8 mouse cellular contexts compared by ENCODE assay signal in the genomic region with DNA sequence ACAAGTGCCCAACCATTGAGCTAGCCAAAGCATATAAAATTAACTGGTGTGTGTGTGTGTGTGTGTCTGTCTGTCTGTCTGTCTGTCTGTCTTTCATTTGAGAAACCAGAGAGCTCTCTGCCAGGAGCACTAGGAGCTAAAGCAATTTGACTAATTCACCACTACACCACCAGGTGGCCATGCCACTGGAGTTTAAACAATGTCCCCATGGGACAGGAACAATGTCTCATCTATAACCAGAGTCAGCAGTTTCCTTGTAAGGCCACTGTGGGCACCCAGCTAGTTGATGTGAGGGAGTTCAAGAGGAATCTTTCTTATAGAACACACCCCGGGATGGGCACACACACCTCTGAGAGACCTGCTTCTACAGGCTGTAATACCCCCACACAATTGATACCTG. TPM values are rescaled to one million over a fixed set of nuclear protein-coding genes. Genes with fewer than 3 reads are reported as not detected.
DNase-seq lines count a peak whose midpoint lies in the region; ATAC-seq and TF ChIP-seq lines count a peak whose summit lies in the region.

No protein-coding gene starts in this region.

- no peak overlapping the region for H3K27ac ChIP-seq in hindbrain, embryonic 16.5 days (ENCODE audit: low read depth, low read length)
- H3K27ac ChIP-seq in hindbrain, embryonic 10.5 days = no peak overlapping the region
- H3K27ac ChIP-seq in CH12.LX (ENCODE audit: insufficient read depth, low read depth) = 0 out of 2 replicates have a peak overlapping the region, but pooled peaks have one; percentile 5
- no peak overlapping the region for H3K27ac ChIP-seq in forebrain, embryonic 11.5 days (ENCODE audit: low read depth, low read length)

- in situ Hi-C loops in CH12.LX (cut with MboI; ENCODE audit: low pct_ligation_motif_present, low pct_unique_long_range_greater_than_20kb, low sequenced_read_pairs) = no loop called here

- no peak for TF ChIP-seq POLR2A in CH12.LX (IDR thresholded peaks at IDR 0.05; ENCODE audit: low read depth, low read length)

- H3K27me3 ChIP-seq in hindbrain, embryonic 16.5 days (replicated peaks; ENCODE audit: control insufficient read depth, insufficient read depth, low read length) = no peaks in the 10 kb centered on the region
- H3K27me3 ChIP-seq in hindbrain, embryonic 10.5 days (ENCODE audit: insufficient read depth, poor library complexity, severe bottlenecking) = no peaks in the 10 kb centered on the region
- no peaks in the 10 kb centered on the region for H3K27me3 ChIP-seq in CH12.LX (replicated peaks)
- no peaks in the 10 kb centered on the region for H3K27me3 ChIP-seq in splenic B cell, adult 2 months (ENCODE audit: control insufficient read depth, insufficient read depth, low read length, poor library complexity, severe bottlenecking)
- no peaks in the 10 kb centered on the region for H3K27me3 ChIP-seq in forebrain, embryonic 11.5 days (ENCODE audit: control insufficient read depth, insufficient read depth, low read length)

- no peaks in the 10 kb centered on the region for H3K4me1 ChIP-seq in hindbrain, embryonic 16.5 days (ENCODE audit: control insufficient read depth, insufficient read depth, low read depth, low read length)
- H3K4me1 ChIP-seq in hindbrain, embryonic 10.5 days (replicated peaks) = peaks cover 20% of the 10 kb centered on the region
- H3K4me1 ChIP-seq in CH12.LX (ENCODE audit: control insufficient read depth in 1 of 2, insufficient read depth in 2 of 2) = peaks cover 33 to 60% of the 10 kb centered on the region in 2 experiments
- no peaks in the 10 kb centered on the region for H3K4me1 ChIP-seq in forebrain, embryonic 11.5 days (replicated peaks; ENCODE audit: control insufficient read depth, insufficient read depth, low read length)

- H3K4me3 ChIP-seq in hindbrain, embryonic 16.5 days (ENCODE audit: low read length) = no peak overlapping the region
- no peak overlapping the region for H3K4me3 ChIP-seq in hindbrain, embryonic 10.5 days
- no peak overlapping the region for H3K4me3 ChIP-seq in CH12.LX (replicated peaks in 1 of 3; ENCODE audit: low read depth in 2 of 3, low read length in 2 of 3, poor library complexity in 1 of 3)
- H3K4me3 ChIP-seq in forebrain, embryonic 11.5 days (ENCODE audit: low read depth, low read length) = no peak overlapping the region

- DNase-seq in hindbrain, embryonic 10.5 days (ENCODE audit: low spot score) = no peak
- DNase-seq in CH12.LX (ENCODE audit: extremely low read depth) = peak; percentile 87
- DNase-seq in c-Kit-positive CD71-negative TER-119-negative erythroid progenitor cells, embryonic 14.5 days (ENCODE audit: low read depth) = peak; percentile 25
- DNase-seq in kidney, postnatal 25 days = peak; percentile 67 to 72
- peak; percentile 73 for DNase-seq in splenic B cell, adult 2 months (ENCODE audit: low read depth, low spot score)
- no peak for DNase-seq in forebrain, embryonic 11.5 days (ENCODE audit: low spot score)
- no peak for DNase-seq in gastrocnemius, adult 18-20 months (ENCODE audit: low spot score)

- peak; percentile 57 for TF ChIP-seq RAD21 in CH12.LX (IDR thresholded peaks at IDR 0.05; ENCODE audit: low read depth, low read length)

- H3K79me2 ChIP-seq in CH12.LX (replicated peaks; ENCODE audit: control insufficient read depth, extremely low read depth, insufficient read depth, poor library complexity, severe bottlenecking) = no peaks in the 10 kb centered on the region

- no peak overlapping the region for H3K9ac ChIP-seq in hindbrain, embryonic 16.5 days (ENCODE audit: low read depth, low read length)
- H3K9ac ChIP-seq in CH12.LX (ENCODE audit: insufficient read depth, low read depth) = no peak overlapping the region
- no peak overlapping the region for H3K9ac ChIP-seq in forebrain, embryonic 11.5 days (ENCODE audit: low read length)

- TF ChIP-seq CTCF in CH12.LX (conservative IDR thresholded peaks at IDR 0.05 in 1 of 2, IDR thresholded peaks at IDR 0.05 in 1 of 2; ENCODE audit: low read depth in 2 of 2, low read length in 2 of 2) = peak; percentile 37 to 82; a peak in 3 of 4 replicates

- H3K36me3 ChIP-seq in hindbrain, embryonic 16.5 days (ENCODE audit: control insufficient read depth, insufficient read depth, low read length) = no peaks in the 10 kb centered on the region
- H3K36me3 ChIP-seq in hindbrain, embryonic 10.5 days = no peaks in the 10 kb centered on the region
- peaks cover 0 to 1% of the 10 kb centered on the region in 2 experiments for H3K36me3 ChIP-seq in CH12.LX (replicated peaks in 1 of 2; ENCODE audit: control insufficient read depth in 1 of 2, insufficient read depth in 1 of 2, low read length in 1 of 2)
- H3K36me3 ChIP-seq in splenic B cell, adult 2 months (ENCODE audit: control insufficient read depth, insufficient read depth, low read length, poor library complexity, severe bottlenecking) = no peaks in the 10 kb centered on the region
- H3K36me3 ChIP-seq in forebrain, embryonic 11.5 days (ENCODE audit: control insufficient read depth, insufficient read depth, low read length) = no peaks in the 10 kb centered on the region

- dilution Hi-C loops in CH12.LX (cut with MboI; ENCODE audit: extremely low pct_ligation_motif_present, extremely low pct_unique_long_range_greater_than_20kb, low sequenced_read_pairs) = no loop called here

- TF ChIP-seq EP300 in CH12.LX (IDR thresholded peaks at IDR 0.05; ENCODE audit: low read length) = no peak

- 63% methylated on average over 1 of the region's 1 CpGs for WGBS in hindbrain, embryonic 16.5 days
- WGBS in hindbrain, embryonic 10.5 days = 84% methylated on average over 1 of the region's 1 CpGs
- 96% methylated on average over 1 of the region's 1 CpGs for WGBS in forebrain, embryonic 11.5 days

- H3K9me3 ChIP-seq in hindbrain, embryonic 16.5 days (ENCODE audit: control insufficient read depth, low read length) = no peaks in the 10 kb centered on the region
- no peaks in the 10 kb centered on the region for H3K9me3 ChIP-seq in hindbrain, embryonic 10.5 days
- no peaks in the 10 kb centered on the region for H3K9me3 ChIP-seq in CH12.LX (replicated peaks; ENCODE audit: low read length)
- H3K9me3 ChIP-seq in forebrain, embryonic 11.5 days (ENCODE audit: control insufficient read depth, low read length) = no peaks in the 10 kb centered on the region

- no peak overlapping the region for H3K4me2 ChIP-seq in hindbrain, embryonic 16.5 days (ENCODE audit: low read length)
- no peak overlapping the region for H3K4me2 ChIP-seq in CH12.LX (ENCODE audit: insufficient read depth, low read depth, poor library complexity, severe bottlenecking)
- no peak overlapping the region for H3K4me2 ChIP-seq in forebrain, embryonic 11.5 days (ENCODE audit: low read depth, low read length, severe bottlenecking)

- ATAC-seq in hindbrain, embryonic 16.5 days = 0 out of 2 replicates have a peak, but pooled peaks have one; percentile 7
- ATAC-seq in forebrain, embryonic 11.5 days (replicated peaks; ENCODE audit: low FRiP score) = no peak

TF ChIP-seq in CH12.LX, 34 proteins besides CTCF, POLR2A, EP300 and RAD21:
- TF ChIP-seq SMC3 (IDR thresholded peaks at IDR 0.05; ENCODE audit: low read depth, low read length) (peak; percentile 83), USF2 (conservative IDR thresholded peaks at IDR 0.05; ENCODE audit: low read depth, low read length) (no peak), MAX (IDR thresholded peaks at IDR 0.05; ENCODE audit: low read length) (no peak), ETS1 (conservative IDR thresholded peaks at IDR 0.05; ENCODE audit: low read depth, low read length) (peak; percentile 35; the same call in 1 of the 2 replicates), RCOR1 (conservative IDR thresholded peaks at IDR 0.05; ENCODE audit: low read depth, low read length) (no peak), MAFK (IDR thresholded peaks at IDR 0.05; ENCODE audit: insufficient replicate concordance, low read length) (peak; percentile 88), JUND (conservative IDR thresholded peaks at IDR 0.05; ENCODE audit: low read depth, low read length) (no peak), ZC3H11A (IDR thresholded peaks at IDR 0.05; ENCODE audit: low read depth, low read length) (no peak), MXI1 (IDR thresholded peaks at IDR 0.05; ENCODE audit: low read depth, low read length) (no peak), UBTF (IDR thresholded peaks at IDR 0.05; ENCODE audit: low read depth, low read length) (no peak), HCFC1 (IDR thresholded peaks at IDR 0.05; ENCODE audit: low read depth, low read length) (no peak)
TF ChIP-seq in CH12.LX: peak in this region for 3.

RNA-seq across cellular contexts. Expression of gene Klf11, which starts 20.9 kb away (rescaled TPM):
- 14.9 and 15.5 TPM in 2 replicates for polyA plus RNA-seq in hindbrain, embryonic 16.5 days (2015; fragmentation: Nextera tagmentation; extraction: Ambion mirVana)
- polyA plus RNA-seq in hindbrain, embryonic 10.5 days (2016; fragmentation: Nextera tagmentation; extraction: Ambion mirVana) = 13.2 and 14.0 TPM in 2 replicates
- total RNA-seq in CH12.LX (2012; rRNA removed) (3.6 and 7.3 TPM in 2 replicates), CH12.LX (2014; rRNA removed) (7.2 and 8.0 TPM in 2 replicates)
- 7.5 and 9.2 TPM in 2 replicates for polyA plus RNA-seq in CH12.LX (2012; ENCODE audit: insufficient read length, low read depth)
- polyA plus RNA-seq in forebrain, embryonic 11.5 days (2014; fragmentation: Nextera tagmentation; extraction: Ambion mirVana) = 13.1 and 13.5 TPM in 2 replicates
- 1 to 10 TPM; 4.3 to 6.3 TPM for total RNA-seq in gastrocnemius, adult 18-20 months (2021)

RNA-seq across cellular contexts. Expression of gene Cys1, which starts 51.4 kb away (rescaled TPM):
- 1.5 and 1.6 TPM in 2 replicates for polyA plus RNA-seq in hindbrain, embryonic 16.5 days (2015; fragmentation: Nextera tagmentation; extraction: Ambion mirVana)
- polyA plus RNA-seq in hindbrain, embryonic 10.5 days (2016; fragmentation: Nextera tagmentation; extraction: Ambion mirVana) = 0.34 and 0.55 TPM in 2 replicates
- total RNA-seq in CH12.LX (2012; rRNA removed) (not detected in 2 replicates), CH12.LX (2014; rRNA removed) (not detected in 2 replicates)
- polyA plus RNA-seq in CH12.LX (2012; ENCODE audit: insufficient read length, low read depth) = not detected in 2 replicates
- 0.76 and 0.85 TPM in 2 replicates for polyA plus RNA-seq in forebrain, embryonic 11.5 days (2014; fragmentation: Nextera tagmentation; extraction: Ambion mirVana)
- total RNA-seq in gastrocnemius, adult 18-20 months (2021) = 1 to 10 TPM; 1.7 to 2.7 TPM

RNA-seq across cellular contexts. Expression of gene Grhl1, which starts 58.1 kb away (rescaled TPM):
- polyA plus RNA-seq in hindbrain, embryonic 16.5 days (2015; fragmentation: Nextera tagmentation; extraction: Ambion mirVana) = 1.2 and 1.8 TPM in 2 replicates
- 0.21 and 0.58 TPM in 2 replicates for polyA plus RNA-seq in hindbrain, embryonic 10.5 days (2016; fragmentation: Nextera tagmentation; extraction: Ambion mirVana)
- total RNA-seq in CH12.LX (2012; rRNA removed) (1.3 and 1.6 TPM in 2 replicates), CH12.LX (2014; rRNA removed) (0.54 and 0.63 TPM in 2 replicates)
- polyA plus RNA-seq in CH12.LX (2012; ENCODE audit: insufficient read length, low read depth) = 0.66 and 0.75 TPM in 2 replicates
- 0.40 and 0.61 TPM in 2 replicates for polyA plus RNA-seq in forebrain, embryonic 11.5 days (2014; fragmentation: Nextera tagmentation; extraction: Ambion mirVana)
- total RNA-seq in gastrocnemius, adult 18-20 months (2021) = under 1 TPM; 0.24 to 0.27 TPM

Comparison
In these comparisons a context has a peak if more than half of its experiments do, and no peak if none do; other contexts are left out.
1. DNase-seq: peak in CH12.LX (single experiment), c-Kit-positive CD71-negative TER-119-negative erythroid progenitor cells, embryonic 14.5 days (single experiment), kidney, postnatal 25 days (2 of 2) and splenic B cell, adult 2 months (single experiment); none in hindbrain, embryonic 10.5 days (single experiment), forebrain, embryonic 11.5 days (single experiment) and gastrocnemius, adult 18-20 months (single experiment).